Mouse (Mus musculus): ENCODE data around the gene Ern1. TPM values are rescaled to one million over a fixed set of nuclear protein-coding genes. Genes with fewer than 3 reads are reported as not detected.
A peak's percentile ranks its signal among the peaks of the same experiment; 100 is the strongest.

Ern1 gene
- polyA plus RNA-seq, 1 experiment from 2014 or later: 5.4 TPM

DNA sequence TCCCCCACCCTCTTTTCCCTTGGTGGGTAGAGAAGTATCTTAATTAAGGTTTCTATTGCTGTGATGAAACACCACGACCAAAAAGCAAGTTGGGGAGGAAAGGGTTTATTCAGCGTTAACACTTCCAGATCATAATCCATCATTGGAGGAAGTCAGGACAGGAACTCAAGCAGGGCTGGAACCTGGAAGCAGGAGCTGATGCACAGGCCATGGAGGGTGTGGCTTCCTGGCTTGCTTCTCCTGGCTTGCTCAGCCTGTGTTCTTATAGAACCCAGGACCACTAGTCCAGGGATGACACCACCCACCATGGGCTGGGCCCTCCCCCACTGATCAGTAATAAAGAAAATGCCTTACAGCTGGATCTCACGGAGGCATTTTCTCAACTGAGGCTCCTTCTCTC is 96.9 kb downstream of the Ern1 start:
- Histone ChIP-seq H3K36me3 (ENCODE audit: insufficient read depth, low read length) (0 out of 2 replicates have a peak, but pooled peaks cover 3% of the 10 kb centered on the region), H3K4me1 (ENCODE audit: insufficient read depth, low read depth, low read length) (no peaks in the 10 kb centered on the region), H3K9ac (replicated peaks; ENCODE audit: low read depth) (no peak overlapping the region), H3K4me3 (ENCODE audit: low read depth, low read length) (no peak overlapping the region), H3K9me3 (ENCODE audit: low read length) (no peaks in the 10 kb centered on the region), H3K4me2 (replicated peaks; ENCODE audit: low read depth, low read length) (no peak overlapping the region), H3K27me3 (replicated peaks; ENCODE audit: insufficient read depth, low read length) (no peaks in the 10 kb centered on the region), H3K27ac (ENCODE audit: low read length) (peak overlapping the region; percentile 4; the same call in 1 of the 2 replicates)
- ATAC-seq (peak; percentile 79), DNase-seq (ENCODE audit: low spot score) (peak; percentile 44)
- peak; percentile 74 for TF ChIP-seq EP300 (IDR thresholded peaks at IDR 0.05)
- no peak for TF ChIP-seq CTCF (IDR thresholded peaks at IDR 0.05)
- WGBS: 29% methylated on average over 3 of the region's 3 CpGs

DNA sequence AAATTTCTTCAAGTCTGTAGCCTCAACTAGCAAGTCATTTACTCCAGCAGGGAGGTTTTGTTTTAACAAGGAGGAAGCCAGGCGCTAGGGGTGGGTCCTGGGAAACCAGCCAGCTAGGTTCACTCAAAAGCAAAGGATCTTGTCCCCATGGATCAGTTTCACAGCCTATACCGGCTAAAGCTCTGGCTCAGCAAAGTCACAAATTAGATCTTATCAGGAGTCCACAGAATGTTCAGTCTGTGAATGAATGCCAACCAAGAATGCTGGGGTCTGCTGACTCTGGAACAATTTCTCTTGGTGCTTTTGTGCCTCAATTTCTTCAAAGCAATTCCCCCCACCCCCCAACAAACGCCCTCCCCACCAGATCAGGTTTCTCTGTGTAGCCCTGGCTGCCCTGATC is 98.0 kb downstream of the Ern1 start:
- H3K36me3 ChIP-seq (ENCODE audit: insufficient read depth, low read length): 0 out of 2 replicates have a peak, but pooled peaks cover 3% of the 10 kb centered on the region
- peak overlapping the region; percentile 54; the same call in 1 of the 2 replicates for H3K27ac ChIP-seq (ENCODE audit: low read length)
- peak; percentile 60 for DNase-seq (ENCODE audit: low spot score)
- no peak overlapping the region for H3K9ac ChIP-seq (replicated peaks; ENCODE audit: low read depth)
- no peaks in the 10 kb centered on the region for H3K4me1 ChIP-seq (ENCODE audit: insufficient read depth, low read depth, low read length)
- no peak for TF ChIP-seq EP300 (IDR thresholded peaks at IDR 0.05)
- no peaks in the 10 kb centered on the region for H3K9me3 ChIP-seq (ENCODE audit: low read length)
- H3K27me3 ChIP-seq (replicated peaks; ENCODE audit: insufficient read depth, low read length): no peaks in the 10 kb centered on the region
- H3K4me2 ChIP-seq (replicated peaks; ENCODE audit: low read depth, low read length): no peak overlapping the region
- WGBS: 22% methylated on average over 3 of the region's 3 CpGs
- H3K4me3 ChIP-seq (ENCODE audit: low read depth, low read length): no peak overlapping the region
- ATAC-seq: 0 out of 2 replicates have a peak, but pooled peaks have one; percentile 10

DNA sequence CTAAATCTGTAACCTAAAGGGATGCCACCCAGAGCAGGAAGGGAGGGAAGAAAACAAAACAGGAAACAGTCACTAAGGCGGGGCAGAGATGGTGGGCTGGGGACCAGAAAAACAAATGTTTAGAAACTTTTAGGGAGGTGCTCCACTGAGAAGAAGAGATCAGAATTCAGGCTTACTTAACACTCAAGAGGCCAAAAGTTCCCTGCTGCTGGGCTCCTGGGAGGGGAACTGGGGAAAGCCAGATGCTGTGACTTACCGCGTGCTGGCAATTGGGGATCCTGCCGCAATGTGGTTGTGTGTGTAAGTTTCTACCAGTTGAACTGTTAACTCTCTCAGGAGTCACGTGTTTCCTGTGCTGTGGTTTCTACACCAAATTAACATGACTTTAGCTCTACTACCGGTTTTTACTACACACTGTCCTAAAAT is 99.8 kb downstream of the Ern1 start, which contains the start of gene Icam2:
Gene Icam2, minus strand, starts transcription at position 285 of the 426 bp plus-strand sequence.
- H3K36me3 ChIP-seq (ENCODE audit: insufficient read depth, low read length): no peaks in the 10 kb centered on the region
- ATAC-seq: 0 out of 2 replicates have a peak, but pooled peaks have one; percentile 18
- no peaks in the 10 kb centered on the region for H3K9me3 ChIP-seq (ENCODE audit: low read length)
- TF ChIP-seq EP300 (IDR thresholded peaks at IDR 0.05): peak; percentile 71
- no peak for TF ChIP-seq CTCF (IDR thresholded peaks at IDR 0.05)
- WGBS: 58% methylated on average over 6 of the region's 6 CpGs
- H3K27ac ChIP-seq (ENCODE audit: low read length): peak within 1 kb of the TSS; percentile 54
- H3K27me3 ChIP-seq (replicated peaks; ENCODE audit: insufficient read depth, low read length): no peaks in the 10 kb centered on the region
- H3K9ac ChIP-seq (replicated peaks; ENCODE audit: low read depth): no peak within 1 kb of the TSS
- DNase-seq (ENCODE audit: low spot score): peak; percentile 53
- H3K4me2 ChIP-seq (replicated peaks; ENCODE audit: low read depth, low read length): no peak within 1 kb of the TSS
- H3K4me1 ChIP-seq (ENCODE audit: insufficient read depth, low read depth, low read length): no peaks in the 10 kb centered on the region
- H3K4me3 ChIP-seq (ENCODE audit: low read depth, low read length): no peak within 1 kb of the TSS

DNA sequence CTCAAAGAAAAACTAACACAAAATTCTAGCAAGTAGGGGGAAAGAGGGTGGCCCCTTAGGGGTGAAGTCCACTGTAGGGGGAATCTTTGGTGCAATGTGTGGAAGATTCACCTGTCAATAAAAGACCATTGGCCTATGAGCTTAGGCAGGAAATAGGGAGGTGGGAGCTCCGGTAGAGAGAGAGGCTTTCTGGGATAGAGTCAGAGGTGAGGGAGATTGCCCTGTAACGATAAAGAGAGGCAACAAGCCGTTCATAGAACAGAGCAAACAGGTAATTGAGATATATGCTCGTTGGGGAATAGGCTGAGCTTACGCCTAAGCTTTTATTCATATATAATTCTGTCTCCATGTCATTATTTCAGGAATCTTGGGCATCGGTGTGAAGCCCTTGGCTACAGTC is 100.6 kb downstream of the Ern1 start:
- no peak overlapping the region for H3K9ac ChIP-seq (replicated peaks; ENCODE audit: low read depth)
- TF ChIP-seq CTCF (IDR thresholded peaks at IDR 0.05): no peak
- TF ChIP-seq EP300 (IDR thresholded peaks at IDR 0.05): no peak
- DNase-seq (ENCODE audit: low spot score) (no peak), ATAC-seq (no peak)
- H3K27ac ChIP-seq (ENCODE audit: low read length): no peak overlapping the region
- H3K27me3 ChIP-seq (replicated peaks; ENCODE audit: insufficient read depth, low read length): no peaks in the 10 kb centered on the region
- H3K4me1 ChIP-seq (ENCODE audit: insufficient read depth, low read depth, low read length): no peaks in the 10 kb centered on the region
- H3K9me3 ChIP-seq (ENCODE audit: low read length): no peaks in the 10 kb centered on the region
- no peak overlapping the region for H3K4me2 ChIP-seq (replicated peaks; ENCODE audit: low read depth, low read length)
- WGBS: 56% methylated on average over 6 of the region's 6 CpGs
- no peaks in the 10 kb centered on the region for H3K36me3 ChIP-seq (ENCODE audit: insufficient read depth, low read length)
- H3K4me3 ChIP-seq (ENCODE audit: low read depth, low read length): no peak overlapping the region

DNA sequence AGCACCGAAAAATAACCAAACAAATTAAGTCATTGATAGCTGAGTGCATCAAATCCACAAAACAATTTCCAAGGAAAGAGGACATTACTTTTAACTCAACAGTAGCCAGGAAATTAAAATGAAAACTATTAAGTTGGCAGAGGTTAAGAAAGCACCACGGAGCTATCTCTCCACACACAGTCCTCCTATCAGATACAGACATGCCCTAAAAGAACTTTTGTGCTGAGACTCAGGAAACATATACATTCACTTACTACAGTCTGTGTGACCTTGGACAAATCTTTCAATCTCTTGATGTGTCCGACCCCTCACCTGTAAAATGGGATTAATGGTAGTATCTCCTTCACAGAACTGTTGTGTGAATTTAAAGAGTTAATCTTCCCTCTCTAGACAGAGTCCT is 101.2 kb downstream of the Ern1 start:
- Histone ChIP-seq H3K27ac (ENCODE audit: low read length) (no peak overlapping the region), H3K4me3 (ENCODE audit: low read depth, low read length) (no peak overlapping the region), H3K9ac (replicated peaks; ENCODE audit: low read depth) (no peak overlapping the region), H3K36me3 (ENCODE audit: insufficient read depth, low read length) (no peaks in the 10 kb centered on the region), H3K27me3 (replicated peaks; ENCODE audit: insufficient read depth, low read length) (no peaks in the 10 kb centered on the region), H3K4me2 (replicated peaks; ENCODE audit: low read depth, low read length) (no peak overlapping the region), H3K4me1 (ENCODE audit: insufficient read depth, low read depth, low read length) (no peaks in the 10 kb centered on the region), H3K9me3 (ENCODE audit: low read length) (no peaks in the 10 kb centered on the region)
- 85% methylated on average over 3 of the region's 3 CpGs for WGBS
- DNase-seq (ENCODE audit: low spot score) (no peak), ATAC-seq (no peak)
- no peak for TF ChIP-seq CTCF (IDR thresholded peaks at IDR 0.05)
- no peak for TF ChIP-seq EP300 (IDR thresholded peaks at IDR 0.05)

DNA sequence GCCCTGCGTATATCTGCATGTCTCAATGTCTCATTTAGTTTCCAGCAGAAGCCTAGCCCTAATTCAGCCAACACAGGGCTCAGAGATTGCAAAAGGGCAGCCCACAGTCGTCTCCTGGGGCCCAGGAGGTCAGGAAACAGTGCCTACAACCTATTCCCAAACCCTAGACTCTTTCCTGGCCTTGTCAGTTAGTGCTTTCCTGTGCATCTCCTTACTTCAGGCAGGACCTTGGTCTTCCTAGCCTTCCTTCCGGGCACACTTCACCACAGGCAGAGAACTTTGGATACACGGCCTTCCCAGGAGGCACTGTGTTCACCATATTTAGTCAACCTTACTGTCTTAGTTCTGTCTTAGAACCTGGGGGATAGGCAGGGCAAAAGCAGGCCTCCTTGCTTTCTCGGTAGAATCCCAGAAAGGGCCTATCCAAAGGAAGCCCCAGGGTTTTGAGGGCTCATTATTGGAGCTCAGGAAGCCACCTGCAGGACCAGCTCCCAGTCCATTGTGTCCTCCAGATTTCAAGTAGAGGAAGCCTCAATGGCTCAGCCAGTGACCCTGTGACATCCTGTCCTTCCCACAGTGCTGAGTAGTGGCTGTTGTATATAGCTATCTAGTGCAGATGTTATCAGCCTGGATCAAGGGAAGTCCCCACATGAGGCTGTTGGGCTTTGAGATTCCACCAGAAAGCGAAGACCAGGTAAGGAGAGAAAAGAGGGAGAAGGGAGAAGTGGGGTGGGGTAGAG is 104.4 kb downstream of the Ern1 start:
- Histone ChIP-seq H3K27me3 (replicated peaks; ENCODE audit: insufficient read depth, low read length) (no peaks in the 10 kb centered on the region), H3K4me1 (ENCODE audit: insufficient read depth, low read depth, low read length) (no peaks in the 10 kb centered on the region), H3K9me3 (ENCODE audit: low read length) (no peaks in the 10 kb centered on the region), H3K4me2 (replicated peaks; ENCODE audit: low read depth, low read length) (no peak overlapping the region), H3K4me3 (ENCODE audit: low read depth, low read length) (no peak overlapping the region), H3K36me3 (ENCODE audit: insufficient read depth, low read length) (no peaks in the 10 kb centered on the region), H3K9ac (replicated peaks; ENCODE audit: low read depth) (0 out of 2 replicates have a peak overlapping the region, but pooled peaks have one; percentile 3), H3K27ac (ENCODE audit: low read length) (peak overlapping the region; percentile 91)
- ATAC-seq (peak; percentile 48), DNase-seq (ENCODE audit: low spot score) (peak; percentile 39)
- 60% methylated on average over 6 of the region's 6 CpGs for WGBS
- TF ChIP-seq CTCF (IDR thresholded peaks at IDR 0.05): no peak
- no peak for TF ChIP-seq EP300 (IDR thresholded peaks at IDR 0.05)
